Mouse (Mus musculus): ENCODE data around the gene Magi1.

GRCm38 (mm10) chr6:94231831-94232230 is 51.9 kb downstream of the Magi1 start:
- no peak for TF ChIP-seq ETS1 (IDR thresholded peaks at IDR 0.05; ENCODE audit: low read depth, low read length)
- TF ChIP-seq POLR2A (IDR thresholded peaks at IDR 0.05; ENCODE audit: control insufficient read depth in 1 of 2, insufficient read depth in 1 of 2, low read depth in 1 of 2, low read length in 2 of 2, poor library complexity in 1 of 2): no peak
- TF ChIP-seq HCFC1 (IDR thresholded peaks at IDR 0.05; ENCODE audit: low read depth, low read length): no peak
- no peak for TF ChIP-seq RCOR1 (IDR thresholded peaks at IDR 0.05; ENCODE audit: low read depth, low read length)
- no peak for TF ChIP-seq CTCF (IDR thresholded peaks at IDR 0.05 in 2 of 3, conservative IDR thresholded peaks at IDR 0.05 in 1 of 3; ENCODE audit: control insufficient read depth in 1 of 3, insufficient read depth in 1 of 3, low read depth in 2 of 3, low read length in 3 of 3, poor library complexity in 1 of 3, severe bottlenecking in 1 of 3)
- TF ChIP-seq JUND (IDR thresholded peaks at IDR 0.05; ENCODE audit: low read depth, low read length): no peak
- TF ChIP-seq USF1 (IDR thresholded peaks at IDR 0.05; ENCODE audit: low read depth, low read length): no peak
- TF ChIP-seq ZC3H11A (IDR thresholded peaks at IDR 0.05; ENCODE audit: low read depth, low read length): no peak
- TF ChIP-seq TCF12 (IDR thresholded peaks at IDR 0.05; ENCODE audit: low read depth, low read length): no peak
- no peak for TF ChIP-seq GATA1 (IDR thresholded peaks at IDR 0.05; ENCODE audit: low read depth, low read length)

All from MEL (cell line).